In genomic region chr11:84168701-84169288, GRCm38 (mm10) we compare ENCODE assay signal across 9 mouse cellular contexts. TPM values are rescaled to one million over a fixed set of nuclear protein-coding genes. Genes with fewer than 3 reads are reported as not detected.
A peak's percentile ranks its signal among the peaks of the same experiment; 100 is the strongest.
DNase-seq lines count a peak whose midpoint lies in the region; ATAC-seq and TF ChIP-seq lines count a peak whose summit lies in the region.
"Had no signal": no experiment of that assay in that cellular context is flagged by ENCODE, and none has a peak within 500 bp of the region (broad histone marks: within the 10 kb centered on the region; RNA-seq: fewer than 3 reads in every experiment).

No protein-coding gene starts in this region.

- DNase-seq in embryo, embryonic 10 days (ENCODE audit: low spot score) = peak; percentile 55
- no peak for DNase-seq in embryo, embryonic 9.5 days (ENCODE audit: extremely low spot score)
- peak; percentile 35 to 57 for DNase-seq in left cerebral cortex, adult 18-20 months (ENCODE audit: low spot score in 2 of 2)
- DNase-seq in stomach, postnatal 0 days (ENCODE audit: low spot score) = peak; percentile 65

- 17% methylated on average over 7 of the region's 7 CpGs for WGBS in heart, embryonic 16.5 days
- 19% methylated on average over 7 of the region's 7 CpGs for WGBS in stomach, postnatal 0 days

- H3K27me3 ChIP-seq in E14TG2a.4 (ENCODE audit: insufficient read depth, low read length) = no peaks in the 10 kb centered on the region
- H3K27me3 ChIP-seq in heart, embryonic 16.5 days (ENCODE audit: control insufficient read depth, insufficient read depth, low read length) = no peaks in the 10 kb centered on the region
- H3K27me3 ChIP-seq in stomach, postnatal 0 days (ENCODE audit: control insufficient read depth, insufficient read depth, low read length) = no peaks in the 10 kb centered on the region

- peak overlapping the region; percentile 52; the same call in 1 of the 2 replicates for H3K9ac ChIP-seq in heart, embryonic 16.5 days (ENCODE audit: low read length)
- H3K9ac ChIP-seq in stomach, postnatal 0 days (ENCODE audit: low read length) = peak overlapping the region; percentile 13; the same call in 1 of the 2 replicates

- H3K4me1 ChIP-seq in E14TG2a.4 (replicated peaks; ENCODE audit: low read depth, low read length) = no peaks in the 10 kb centered on the region
- peaks cover 2% of the 10 kb centered on the region; the same call in 1 of the 2 replicates for H3K4me1 ChIP-seq in heart, embryonic 16.5 days (ENCODE audit: control insufficient read depth, insufficient read depth, low read length)
- H3K4me1 ChIP-seq in stomach, postnatal 0 days (replicated peaks; ENCODE audit: control insufficient read depth, insufficient read depth) = no peaks in the 10 kb centered on the region

- no peak overlapping the region for H3K4me3 ChIP-seq in E14TG2a.4 (replicated peaks; ENCODE audit: low read length)
- no peak overlapping the region for H3K4me3 ChIP-seq in heart, embryonic 16.5 days (ENCODE audit: low read length)
- no peak overlapping the region for H3K4me3 ChIP-seq in stomach, postnatal 0 days (ENCODE audit: low read depth, low read length)

- H3K27ac ChIP-seq in heart, embryonic 16.5 days (ENCODE audit: low read length) = no peak overlapping the region
- no peak overlapping the region for H3K27ac ChIP-seq in stomach, postnatal 0 days (replicated peaks)

- TF ChIP-seq EP300 in stomach, postnatal 0 days (optimal IDR thresholded peaks at IDR 0.05) = no peak

- H3K36me3 ChIP-seq in E14TG2a.4 (ENCODE audit: insufficient read depth, low read length) = no peaks in the 10 kb centered on the region
- no peaks in the 10 kb centered on the region for H3K36me3 ChIP-seq in heart, embryonic 16.5 days (ENCODE audit: control insufficient read depth, insufficient read depth)
- H3K36me3 ChIP-seq in stomach, postnatal 0 days (ENCODE audit: control insufficient read depth, insufficient read depth, low read length) = no peaks in the 10 kb centered on the region

- H3K4me2 ChIP-seq in heart, embryonic 16.5 days (ENCODE audit: low read depth, low read length) = peak overlapping the region; percentile 50
- 0 out of 2 replicates have a peak overlapping the region, but pooled peaks have one; percentile 23 for H3K4me2 ChIP-seq in stomach, postnatal 0 days (replicated peaks; ENCODE audit: low read depth)

- 0 out of 2 replicates have a peak, but pooled peaks have one; percentile 6 for TF ChIP-seq CTCF in E14TG2a.4 (conservative IDR thresholded peaks at IDR 0.05; ENCODE audit: low read length)
- TF ChIP-seq CTCF in stomach, postnatal 0 days (IDR thresholded peaks at IDR 0.05; ENCODE audit: low read depth) = peak; percentile 92

- H3K9me3 ChIP-seq in E14TG2a.4 (ENCODE audit: low read length) = no peaks in the 10 kb centered on the region
- H3K9me3 ChIP-seq in heart, embryonic 16.5 days (replicated peaks; ENCODE audit: control insufficient read depth, low read length) = no peaks in the 10 kb centered on the region
- no peaks in the 10 kb centered on the region for H3K9me3 ChIP-seq in stomach, postnatal 0 days (ENCODE audit: control insufficient read depth, low read length)

- peak; percentile 62 for ATAC-seq in common myeloid progenitor, adult 5-6 weeks (replicated peaks; ENCODE audit: low read depth, poor library complexity, severe bottlenecking)
- no peak for ATAC-seq in heart, embryonic 16.5 days (replicated peaks; ENCODE audit: extremely low read depth, insufficient read depth, low FRiP score)
- 0 out of 2 replicates have a peak, but pooled peaks have one; percentile 49 for ATAC-seq in megakaryocyte, adult 5-6 weeks (ENCODE audit: poor library complexity, severe bottlenecking)
- ATAC-seq in stomach, postnatal 0 days (ENCODE audit: low FRiP score, low TSS enrichment) = peak; percentile 80

RNA-seq across cellular contexts. Expression of gene Gm11437, which starts 1.5 kb away (rescaled TPM):
- total RNA-seq in common myeloid progenitor, adult 5-6 weeks (2017) = not detected in 2 replicates
- not detected in 2 replicates for polyA plus RNA-seq in heart, embryonic 16.5 days (2015; fragmentation: Nextera tagmentation; extraction: Ambion mirVana)
- total RNA-seq in left cerebral cortex, adult 18-20 months (2021) = not detected
- total RNA-seq in megakaryocyte, adult 5-6 weeks (2015) = not detected in 2 replicates
- not detected in 2 replicates for total RNA-seq in megakaryocyte, adult 5-6 weeks (2017)
- polyA plus RNA-seq in stomach, postnatal 0 days (2015; fragmentation: Nextera tagmentation; extraction: Ambion mirVana) = not detected in 2 replicates
- polyA plus RNA-seq: testis, adult 2 months had no signal

RNA-seq across cellular contexts. Expression of gene Acaca, which starts 39.3 kb away (rescaled TPM):
- total RNA-seq in common myeloid progenitor, adult 5-6 weeks (2017) = 25.8 and 40.7 TPM in 2 replicates
- polyA plus RNA-seq in heart, embryonic 16.5 days (2015; fragmentation: Nextera tagmentation; extraction: Ambion mirVana) = 5.1 and 6.8 TPM in 2 replicates
- 10 to 100 TPM; 81.4 to 90.2 TPM for total RNA-seq in left cerebral cortex, adult 18-20 months (2021)
- total RNA-seq in megakaryocyte, adult 5-6 weeks (2015) = 15.0 and 16.6 TPM in 2 replicates
- 16.6 and 23.9 TPM in 2 replicates for total RNA-seq in megakaryocyte, adult 5-6 weeks (2017)
- polyA plus RNA-seq in stomach, postnatal 0 days (2015; fragmentation: Nextera tagmentation; extraction: Ambion mirVana) = 4.5 TPM in 2 replicates

RNA-seq across cellular contexts. Expression of gene Tada2a, which starts 39.4 kb away (rescaled TPM):
- total RNA-seq in common myeloid progenitor, adult 5-6 weeks (2017) = 16.2 and 25.3 TPM in 2 replicates
- 17.3 and 20.7 TPM in 2 replicates for polyA plus RNA-seq in heart, embryonic 16.5 days (2015; fragmentation: Nextera tagmentation; extraction: Ambion mirVana)
- total RNA-seq in left cerebral cortex, adult 18-20 months (2021) = 10 to 100 TPM; 34.4 to 40.8 TPM
- total RNA-seq in megakaryocyte, adult 5-6 weeks (2015) = 4.9 and 7.2 TPM in 2 replicates
- total RNA-seq in megakaryocyte, adult 5-6 weeks (2017) = 5.5 and 6.4 TPM in 2 replicates
- 12.5 and 13.2 TPM in 2 replicates for polyA plus RNA-seq in stomach, postnatal 0 days (2015; fragmentation: Nextera tagmentation; extraction: Ambion mirVana)
